Mouse (Mus musculus): ENCODE results near the gene Vamp9. TPM values are rescaled to one million over a fixed set of nuclear protein-coding genes. Genes with fewer than 3 reads are reported as not detected.

Gene Vamp9
- polyA plus RNA-seq, 1 experiment, result not detected

DNA sequence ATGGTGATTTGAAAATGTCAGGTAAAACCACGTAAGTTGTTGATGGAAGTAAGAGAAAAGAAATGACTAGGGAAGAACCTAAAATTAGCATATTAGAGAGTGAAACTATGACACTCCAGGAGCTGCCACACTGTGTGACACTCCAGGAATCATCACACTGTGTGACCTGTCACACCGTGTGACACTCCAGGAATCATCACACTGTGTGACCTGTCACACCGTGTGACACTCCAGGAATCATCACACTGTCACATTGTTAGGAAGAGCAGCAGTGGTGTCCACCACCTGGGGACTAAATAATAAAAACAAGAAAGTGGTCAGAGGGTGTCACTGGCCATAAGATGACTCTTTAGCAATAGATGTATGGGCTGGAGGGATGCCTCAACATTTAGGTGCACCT is 33.4 kb downstream of the Vamp9 start:
- Histone ChIP-seq H3K4me3 (ENCODE audit: insufficient read depth, low read length) (no peak overlapping the region), H3K4me1 (ENCODE audit: control insufficient read depth, insufficient read depth, low read length) (no peaks in the 10 kb centered on the region), H3K27ac (ENCODE audit: insufficient read depth, low read length) (no peak overlapping the region)
- TF ChIP-seq POLR2A (IDR thresholded peaks at IDR 0.05; ENCODE audit: low read depth, low read length) (no peak), CTCF (IDR thresholded peaks at IDR 0.05; ENCODE audit: borderline replicate concordance, insufficient read depth, low read length) (no peak)

DNA sequence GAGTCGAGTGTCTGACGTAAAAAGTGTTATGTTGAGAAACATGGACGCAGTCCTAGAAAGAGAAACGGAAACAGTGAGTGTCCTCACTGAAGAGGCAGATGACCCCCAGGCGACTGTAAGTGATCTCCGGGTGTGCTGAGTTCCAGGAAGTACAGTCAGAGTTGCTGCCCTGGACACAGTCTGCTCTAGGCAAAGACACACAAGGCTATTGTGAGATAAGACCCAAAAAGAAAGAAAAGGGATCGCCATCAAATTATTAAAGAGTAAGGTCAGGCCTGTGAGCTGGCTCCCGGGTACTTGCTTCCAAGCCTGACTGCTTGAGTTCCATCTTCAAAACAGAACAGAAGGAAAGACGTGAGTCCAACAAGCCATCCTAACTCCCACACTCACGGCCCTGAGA is 35.2 kb downstream of the Vamp9 start:
- Histone ChIP-seq H3K27ac (ENCODE audit: insufficient read depth, low read length) (no peak overlapping the region), H3K4me1 (ENCODE audit: control insufficient read depth, insufficient read depth, low read length) (no peaks in the 10 kb centered on the region), H3K4me3 (ENCODE audit: insufficient read depth, low read length) (no peak overlapping the region)
- TF ChIP-seq CTCF (IDR thresholded peaks at IDR 0.05; ENCODE audit: borderline replicate concordance, insufficient read depth, low read length) (no peak), POLR2A (IDR thresholded peaks at IDR 0.05; ENCODE audit: low read depth, low read length) (no peak)

DNA sequence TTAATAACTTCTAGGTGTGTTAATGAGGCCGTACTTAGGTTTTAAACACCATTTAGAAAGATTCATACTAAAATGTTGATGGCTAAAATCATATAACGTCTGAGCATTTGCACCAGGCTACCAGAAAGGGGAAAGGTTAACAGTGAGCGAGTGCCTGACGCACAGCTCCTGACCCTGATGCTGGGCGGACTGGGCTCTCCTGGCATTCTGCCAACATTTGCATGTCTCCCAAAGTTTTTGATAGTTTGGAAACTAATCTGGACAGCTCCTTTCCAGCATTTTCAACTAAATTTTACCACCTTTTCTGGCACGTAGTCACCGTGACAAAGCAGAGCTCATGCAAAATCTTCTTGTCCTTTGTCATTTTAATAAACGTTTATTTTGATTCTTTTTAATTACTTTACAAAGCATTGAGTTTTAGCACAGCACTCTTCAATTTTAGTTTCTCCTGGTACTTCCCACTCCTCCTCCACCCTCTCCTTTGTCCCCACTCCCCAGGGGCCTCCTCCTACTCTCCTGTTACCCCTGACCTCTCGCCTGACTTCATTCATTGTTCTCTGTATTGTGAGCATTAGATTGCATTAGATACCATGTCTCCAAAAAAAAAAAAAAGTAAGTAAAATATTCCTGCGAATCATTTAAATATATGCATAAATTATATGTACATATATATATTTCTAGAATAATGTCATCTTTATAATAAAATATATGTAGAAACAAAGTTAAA is 35.9 kb downstream of the Vamp9 start:
- no peak for TF ChIP-seq POLR2A (IDR thresholded peaks at IDR 0.05; ENCODE audit: low read depth, low read length)
- TF ChIP-seq CTCF (IDR thresholded peaks at IDR 0.05; ENCODE audit: borderline replicate concordance, insufficient read depth, low read length), result no peak
- Histone ChIP-seq H3K4me3 (ENCODE audit: insufficient read depth, low read length) (no peak overlapping the region), H3K4me1 (ENCODE audit: control insufficient read depth, insufficient read depth, low read length) (no peaks in the 10 kb centered on the region), H3K27ac (ENCODE audit: insufficient read depth, low read length) (no peak overlapping the region)

DNA sequence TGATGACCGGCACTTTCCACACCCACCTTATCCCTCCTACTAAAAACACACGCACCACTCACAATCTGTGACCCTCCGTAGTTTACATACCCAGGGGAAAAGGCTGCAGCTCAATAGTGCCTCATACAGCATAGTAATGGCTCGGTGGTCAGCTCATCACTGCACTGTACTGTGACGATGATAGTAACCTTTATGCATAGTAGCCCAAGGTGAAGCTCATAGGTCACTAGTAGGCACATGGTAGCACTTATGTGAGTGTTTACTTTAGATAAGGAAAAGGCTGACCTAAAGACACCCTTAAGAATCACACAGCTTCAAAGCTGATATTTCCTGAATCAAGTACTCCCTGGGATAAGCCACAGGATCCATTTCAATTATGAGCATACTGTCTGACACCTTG is 46.5 kb downstream of the Vamp9 start:
- Histone ChIP-seq H3K4me3 (ENCODE audit: insufficient read depth, low read length) (no peak overlapping the region), H3K27ac (ENCODE audit: insufficient read depth, low read length) (no peak overlapping the region), H3K4me1 (ENCODE audit: control insufficient read depth, insufficient read depth, low read length) (no peaks in the 10 kb centered on the region)
- no peak for TF ChIP-seq POLR2A (IDR thresholded peaks at IDR 0.05; ENCODE audit: low read depth, low read length)
- no peak for TF ChIP-seq CTCF (IDR thresholded peaks at IDR 0.05; ENCODE audit: borderline replicate concordance, insufficient read depth, low read length)

DNA sequence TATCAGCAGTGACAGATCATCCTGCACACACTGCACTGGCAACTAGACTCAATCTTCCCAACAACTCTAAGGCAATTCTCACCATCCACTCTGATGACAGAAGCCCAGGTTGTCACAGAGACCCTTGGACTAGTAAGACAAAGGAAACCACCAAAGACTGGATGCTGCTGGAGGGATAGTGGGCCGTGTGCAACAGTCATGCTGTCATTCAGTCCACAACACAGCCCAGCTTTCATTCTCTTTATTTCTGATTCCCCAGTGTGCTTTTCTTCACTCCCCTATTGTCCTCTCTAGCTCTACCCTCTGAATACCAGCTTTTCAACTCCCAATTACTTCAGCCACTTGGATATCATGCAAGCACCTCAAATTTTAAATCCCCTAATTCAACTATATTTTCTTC is 47.8 kb downstream of the Vamp9 start:
- H3K27ac ChIP-seq (ENCODE audit: insufficient read depth, low read length), result no peak overlapping the region
- H3K4me3 ChIP-seq (ENCODE audit: insufficient read depth, low read length), result no peak overlapping the region
- H3K4me1 ChIP-seq (ENCODE audit: control insufficient read depth, insufficient read depth, low read length), result no peaks in the 10 kb centered on the region
- TF ChIP-seq CTCF (IDR thresholded peaks at IDR 0.05; ENCODE audit: borderline replicate concordance, insufficient read depth, low read length), result no peak
- TF ChIP-seq POLR2A (IDR thresholded peaks at IDR 0.05; ENCODE audit: low read depth, low read length), result no peak

DNA sequence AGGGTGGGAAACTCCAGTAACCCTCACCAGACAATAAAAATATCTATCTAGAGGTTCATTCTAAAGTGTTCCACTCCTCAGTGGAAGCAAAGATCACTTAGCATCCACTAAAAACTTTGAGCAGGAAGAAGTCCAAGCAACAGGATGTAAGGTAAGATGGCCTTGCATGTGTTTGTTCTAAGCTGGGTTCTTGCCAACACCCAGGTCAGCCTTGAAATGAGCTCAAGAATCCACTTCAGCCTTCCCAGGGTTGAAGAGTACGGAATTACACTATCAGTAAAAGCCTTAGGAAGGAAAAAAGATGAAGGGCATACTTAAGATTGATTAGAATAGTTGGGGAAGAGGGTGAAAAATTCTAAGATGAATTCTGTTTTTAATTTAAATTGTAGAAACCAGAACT is 52.6 kb downstream of the Vamp9 start:
- Histone ChIP-seq H3K27ac (ENCODE audit: insufficient read depth, low read length) (no peak overlapping the region), H3K4me1 (ENCODE audit: control insufficient read depth, insufficient read depth, low read length) (no peaks in the 10 kb centered on the region), H3K4me3 (ENCODE audit: insufficient read depth, low read length) (no peak overlapping the region)
- TF ChIP-seq POLR2A (IDR thresholded peaks at IDR 0.05; ENCODE audit: low read depth, low read length), result no peak
- TF ChIP-seq CTCF (IDR thresholded peaks at IDR 0.05; ENCODE audit: borderline replicate concordance, insufficient read depth, low read length), result no peak

DNA sequence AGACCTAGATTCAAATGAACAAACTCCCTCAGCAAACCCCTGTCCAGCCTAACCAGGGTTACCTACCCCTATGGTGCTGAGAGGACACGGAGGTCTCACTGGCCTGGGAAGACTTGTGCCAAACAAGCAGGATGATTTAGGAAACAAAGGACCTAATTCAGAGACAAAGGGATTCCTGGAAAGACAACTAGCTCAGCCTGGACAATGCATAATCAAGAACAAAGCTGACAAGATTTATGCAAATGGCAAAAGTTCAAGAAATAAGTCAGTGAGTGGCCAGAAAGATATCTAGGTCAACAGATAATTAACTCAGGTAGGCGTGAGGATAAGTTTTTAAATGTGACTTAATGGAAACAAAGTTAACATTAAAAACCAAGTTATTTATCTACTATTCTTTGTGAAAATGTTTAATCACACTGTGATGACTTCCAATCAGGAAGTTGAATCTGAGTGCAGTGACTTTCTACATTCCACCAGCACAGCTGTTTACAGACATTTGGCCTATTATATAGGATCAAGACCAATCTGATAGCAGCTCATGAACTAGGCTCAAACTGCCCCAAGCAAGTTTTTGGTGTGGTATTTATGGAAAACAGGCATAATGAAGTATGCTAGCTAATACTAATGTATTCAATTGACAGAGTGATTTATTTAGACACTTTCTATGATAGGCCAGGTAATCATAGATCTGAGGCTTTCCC is 53.3 kb downstream of the Vamp9 start:
- Histone ChIP-seq H3K4me1 (ENCODE audit: control insufficient read depth, insufficient read depth, low read length) (no peaks in the 10 kb centered on the region), H3K27ac (ENCODE audit: insufficient read depth, low read length) (no peak overlapping the region), H3K4me3 (ENCODE audit: insufficient read depth, low read length) (no peak overlapping the region)
- TF ChIP-seq CTCF (IDR thresholded peaks at IDR 0.05; ENCODE audit: borderline replicate concordance, insufficient read depth, low read length) (no peak), POLR2A (IDR thresholded peaks at IDR 0.05; ENCODE audit: low read depth, low read length) (no peak)

DNA sequence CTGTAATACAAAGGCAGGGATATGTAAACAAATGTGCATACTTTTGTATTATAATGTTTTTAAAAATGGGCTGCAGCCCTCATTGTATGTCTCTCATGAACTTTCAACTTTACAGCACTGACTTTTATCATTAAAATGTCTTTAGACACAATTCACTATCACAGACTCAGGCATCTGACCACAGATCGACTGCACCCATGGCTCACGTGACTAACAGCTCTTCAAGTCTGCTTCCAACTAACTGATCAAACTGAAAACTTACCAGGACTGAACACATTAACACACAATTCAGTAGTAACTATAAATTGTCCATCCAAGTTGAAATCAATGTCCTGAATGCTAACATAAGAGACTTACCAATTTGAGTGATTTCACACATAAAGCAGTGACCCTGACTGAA is 53.9 kb downstream of the Vamp9 start:
- H3K4me1 ChIP-seq (ENCODE audit: control insufficient read depth, insufficient read depth, low read length), result no peaks in the 10 kb centered on the region
- no peak overlapping the region for H3K4me3 ChIP-seq (ENCODE audit: insufficient read depth, low read length)
- H3K27ac ChIP-seq (ENCODE audit: insufficient read depth, low read length), result no peak overlapping the region
- TF ChIP-seq CTCF (IDR thresholded peaks at IDR 0.05; ENCODE audit: borderline replicate concordance, insufficient read depth, low read length), result no peak
- TF ChIP-seq POLR2A (IDR thresholded peaks at IDR 0.05; ENCODE audit: low read depth, low read length), result no peak

DNA sequence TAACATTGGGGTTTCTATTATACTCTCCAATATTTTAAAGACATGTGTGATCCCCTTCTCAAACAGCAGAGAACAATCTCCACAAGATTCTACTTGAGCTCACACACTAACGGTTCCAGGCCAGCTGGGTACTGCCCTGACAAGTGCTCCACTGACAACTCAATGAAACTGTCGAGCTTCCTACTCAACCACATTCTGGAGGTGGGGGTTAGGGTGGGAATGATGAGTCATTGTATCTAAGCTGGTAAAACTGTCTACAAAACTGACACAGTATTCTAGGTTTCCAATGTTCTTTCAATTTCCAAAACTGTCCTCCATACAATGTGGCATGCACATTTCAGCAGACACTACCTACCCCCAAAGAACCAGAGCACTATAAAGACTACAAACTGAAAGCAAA is 67.9 kb downstream of the Vamp9 start:
- H3K4me1 ChIP-seq (ENCODE audit: control insufficient read depth, insufficient read depth, low read length), result peaks cover 9% of the 10 kb centered on the region
- TF ChIP-seq POLR2A (IDR thresholded peaks at IDR 0.05; ENCODE audit: low read depth, low read length), result no peak
- TF ChIP-seq CTCF (IDR thresholded peaks at IDR 0.05; ENCODE audit: borderline replicate concordance, insufficient read depth, low read length), result no peak
- H3K27ac ChIP-seq (ENCODE audit: insufficient read depth, low read length), result peak overlapping the region; percentile 67
- H3K4me3 ChIP-seq (ENCODE audit: insufficient read depth, low read length), result peak overlapping the region; percentile 6; the same call in 1 of the 2 replicates

DNA sequence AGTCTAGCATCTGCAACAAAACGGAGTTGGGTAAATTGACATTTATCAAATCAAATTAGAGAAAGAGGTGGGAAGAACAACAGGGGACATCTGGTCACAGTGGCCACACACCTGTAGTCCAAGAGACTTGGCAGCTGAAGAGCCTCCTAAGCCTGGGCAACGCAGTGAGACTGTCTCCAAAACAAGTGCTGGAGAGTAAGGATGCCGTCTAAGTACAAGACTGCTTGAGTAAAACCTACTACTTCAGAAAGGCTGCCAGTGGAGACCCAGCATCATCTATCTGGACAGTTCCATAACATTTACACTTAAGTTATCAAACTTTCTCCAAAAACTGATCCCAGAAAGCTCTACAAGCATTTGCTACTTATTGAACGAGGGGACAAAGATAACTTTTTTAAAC is 69.0 kb downstream of the Vamp9 start:
- Histone ChIP-seq H3K4me1 (ENCODE audit: control insufficient read depth, insufficient read depth, low read length) (peaks cover 9% of the 10 kb centered on the region), H3K4me3 (ENCODE audit: insufficient read depth, low read length) (peak overlapping the region; percentile 16; the same call in 1 of the 2 replicates), H3K27ac (ENCODE audit: insufficient read depth, low read length) (no peak overlapping the region)
- TF ChIP-seq CTCF (IDR thresholded peaks at IDR 0.05; ENCODE audit: borderline replicate concordance, insufficient read depth, low read length) (no peak), POLR2A (IDR thresholded peaks at IDR 0.05; ENCODE audit: low read depth, low read length) (no peak)

All from embryonic fibroblast, embryonic 13.5 days (primary cell).